Mouse (Mus musculus): ENCODE measurements around the gene Mcpt1.

GRCm38 (mm10) chr14:56057722-56058121, 40.0 kb downstream of the Mcpt1 start:
- TF ChIP-seq CTCF (IDR thresholded peaks at IDR 0.05; ENCODE audit: insufficient read depth, low read length) = no peak
- TF ChIP-seq POLR2A (IDR thresholded peaks at IDR 0.05; ENCODE audit: borderline replicate concordance, extremely low read depth, low read depth, low read length) = no peak

All from lung, adult 2 months (tissue).